Mouse (Mus musculus): Measurements from ENCODE around the gene Sept6.

Sept6 gene

GRCm38 (mm10) chrX:36991694-36992093 lies at the start of gene Sept6:
Gene Sept6, minus strand, starts transcription at chrX:36991794.
- no peak for DNase-seq (ENCODE audit: low spot score)

- no peak for DNase-seq (ENCODE audit: low spot score)
These were observed 36.8 kb upstream of the Sept6 start for GRCm38 (mm10) chrX:37028378-37028777.

- no peak for DNase-seq (ENCODE audit: low spot score)
These were observed 32.2 kb upstream of the Sept6 start for GRCm38 (mm10) chrX:37023652-37024309.

GRCm38 (mm10) chrX:37022690-37023089 lies 31.1 kb upstream of the Sept6 start:
- DNase-seq (ENCODE audit: low spot score) = peak; percentile 56

GRCm38 (mm10) chrX:37019045-37019444 lies 27.5 kb upstream of the Sept6 start:
- DNase-seq (ENCODE audit: low spot score) = no peak

GRCm38 (mm10) chrX:37018150-37018654 lies 26.6 kb upstream of the Sept6 start:
- no peak for DNase-seq (ENCODE audit: low spot score)

- DNase-seq (ENCODE audit: low spot score) = no peak
These were observed 22.3 kb upstream of the Sept6 start for GRCm38 (mm10) chrX:37013870-37014269.

- DNase-seq (ENCODE audit: low spot score) = no peak
These were observed 555 bp downstream of the Sept6 start for GRCm38 (mm10) chrX:36991039-36991438.

- DNase-seq (ENCODE audit: low spot score) = no peak
These were observed 1.7 kb downstream of the Sept6 start for GRCm38 (mm10) chrX:36989752-36990404.

GRCm38 (mm10) chrX:36989234-36989751 lies 2.3 kb downstream of the Sept6 start:
- peak; percentile 48 for DNase-seq (ENCODE audit: low spot score)

- no peak for DNase-seq (ENCODE audit: low spot score)
These were observed 2.8 kb downstream of the Sept6 start for GRCm38 (mm10) chrX:36988754-36989153.

GRCm38 (mm10) chrX:36987851-36988250 lies 3.7 kb downstream of the Sept6 start:
- no peak for DNase-seq (ENCODE audit: low spot score)

- DNase-seq (ENCODE audit: low spot score) = no peak
These were observed 6.6 kb downstream of the Sept6 start for GRCm38 (mm10) chrX:36985041-36985440.

GRCm38 (mm10) chrX:36983654-36984311 lies 7.8 kb downstream of the Sept6 start:
- DNase-seq (ENCODE audit: low spot score) = no peak

- DNase-seq (ENCODE audit: low spot score) = no peak
These were observed 8.5 kb downstream of the Sept6 start for GRCm38 (mm10) chrX:36982892-36983653.

- no peak for DNase-seq (ENCODE audit: low spot score)
These were observed 10.9 kb downstream of the Sept6 start for GRCm38 (mm10) chrX:36980563-36981187.

GRCm38 (mm10) chrX:36977863-36978262 lies 13.7 kb downstream of the Sept6 start:
- no peak for DNase-seq (ENCODE audit: low spot score)

GRCm38 (mm10) chrX:36976980-36977379 lies 14.6 kb downstream of the Sept6 start:
- DNase-seq (ENCODE audit: low spot score) = no peak

- DNase-seq (ENCODE audit: low spot score) = no peak
These were observed 15.3 kb downstream of the Sept6 start for GRCm38 (mm10) chrX:36976272-36976671.

- no peak for DNase-seq (ENCODE audit: low spot score)
These were observed 16.7 kb downstream of the Sept6 start for GRCm38 (mm10) chrX:36974905-36975304.

- no peak for DNase-seq (ENCODE audit: low spot score)
These were observed 18.6 kb downstream of the Sept6 start for GRCm38 (mm10) chrX:36972951-36973471.

Data from urinary bladder, postnatal 14 days (tissue).